In the genomic region with DNA sequence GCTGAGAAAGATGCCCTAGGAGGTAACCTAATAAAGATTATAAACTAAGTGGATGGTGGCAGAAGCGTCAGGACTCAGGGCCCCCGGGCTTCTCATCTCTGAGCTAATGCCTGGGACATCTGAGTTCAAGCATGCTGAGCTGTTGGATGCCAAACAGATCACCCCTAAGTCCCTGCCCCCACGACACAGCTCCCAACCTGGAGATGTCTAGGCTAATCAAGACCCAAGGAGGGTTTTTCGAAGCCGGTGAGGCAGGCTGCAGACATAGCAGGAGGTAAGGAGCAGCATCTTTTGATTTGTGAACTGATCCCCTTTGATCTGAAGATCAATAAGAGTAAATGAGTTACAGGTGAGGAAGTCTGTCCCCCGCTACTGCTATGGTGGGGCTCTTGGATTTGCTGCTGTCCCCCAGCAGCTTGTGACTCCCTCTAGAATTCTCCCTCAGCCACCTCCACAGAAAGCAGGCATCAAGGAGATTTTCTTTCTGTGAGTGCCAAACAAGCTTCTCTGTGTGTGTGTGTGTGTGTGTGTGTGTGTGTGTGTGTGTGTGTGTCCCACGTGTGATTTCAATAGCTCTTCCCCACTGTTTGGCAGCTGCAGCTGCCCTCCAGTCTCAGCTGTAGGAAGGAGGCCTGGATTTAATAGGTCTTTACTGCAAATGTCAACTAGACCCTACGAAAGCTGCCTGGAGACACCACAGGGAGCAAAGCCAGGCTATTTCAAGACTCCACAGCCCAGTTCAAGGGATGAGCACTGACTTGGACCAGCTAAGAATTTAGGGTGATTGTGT, we compare ENCODE assay signal across 15 mouse cellular contexts. TPM values are rescaled to one million over a fixed set of nuclear protein-coding genes. Genes with fewer than 3 reads are reported as not detected.
A peak's percentile ranks its signal among the peaks of the same experiment; 100 is the strongest.
DNase-seq lines count a peak whose midpoint lies in the region; ATAC-seq lines count a peak whose summit lies in the region.
"Had no signal": no experiment of that assay in that cellular context is flagged by ENCODE, and none has a peak within 500 bp of the region (broad histone marks: within the 10 kb centered on the region; RNA-seq: fewer than 3 reads in every experiment).

No protein-coding gene starts in this region.

- no peak for DNase-seq in midbrain, embryonic 10.5 days (ENCODE audit: low spot score)
- no peak for DNase-seq in midbrain, embryonic 11.5 days (ENCODE audit: low spot score, missing footprints)
- peak; percentile 36 for DNase-seq in telencephalon, adult 2 months (ENCODE audit: low read depth, low spot score)
- DNase-seq in layer of hippocampus, postnatal 36 days, result no peak
- DNase-seq in layer of hippocampus, adult 9-11 months, result no peak
- DNase-seq: cerebellum, adult 11 months; heart, postnatal 36 days; kidney, adult 11 months; kidney, postnatal 14 days had no signal

- H3K36me3 ChIP-seq in midbrain, embryonic 10.5 days, result no peaks in the 10 kb centered on the region
- no peaks in the 10 kb centered on the region for H3K36me3 ChIP-seq in midbrain, embryonic 11.5 days (ENCODE audit: control insufficient read depth, insufficient read depth, low read length)
- no peaks in the 10 kb centered on the region for H3K36me3 ChIP-seq in forebrain, embryonic 16.5 days (ENCODE audit: control insufficient read depth, insufficient read depth)
- no peaks in the 10 kb centered on the region for H3K36me3 ChIP-seq in midbrain, embryonic 12.5 days
- H3K36me3 ChIP-seq: embryonic facial prominence, embryonic 15.5 days; lung, embryonic 15.5 days had no signal

- no peak overlapping the region for H3K9ac ChIP-seq in midbrain, embryonic 11.5 days (ENCODE audit: low read length)
- no peak overlapping the region for H3K9ac ChIP-seq in forebrain, embryonic 16.5 days (replicated peaks; ENCODE audit: low read depth, low read length)
- H3K9ac ChIP-seq in midbrain, embryonic 12.5 days (replicated peaks), result no peak overlapping the region
- H3K9ac ChIP-seq: embryonic facial prominence, embryonic 15.5 days; lung, embryonic 15.5 days had no signal

- no peaks in the 10 kb centered on the region for H3K27me3 ChIP-seq in midbrain, embryonic 10.5 days (ENCODE audit: low read depth, poor library complexity, severe bottlenecking)
- H3K27me3 ChIP-seq in midbrain, embryonic 11.5 days (ENCODE audit: control insufficient read depth, insufficient read depth, low read length), result no peaks in the 10 kb centered on the region
- H3K27me3 ChIP-seq in forebrain, embryonic 16.5 days (replicated peaks; ENCODE audit: control insufficient read depth, insufficient read depth, low read length), result no peaks in the 10 kb centered on the region
- no peaks in the 10 kb centered on the region for H3K27me3 ChIP-seq in midbrain, embryonic 12.5 days
- H3K27me3 ChIP-seq: lung, embryonic 15.5 days had no signal

- WGBS in midbrain, embryonic 10.5 days, result 27% methylated on average over 8 of the region's 8 CpGs
- WGBS in midbrain, embryonic 11.5 days, result 24% methylated on average over 8 of the region's 8 CpGs
- WGBS in forebrain, embryonic 16.5 days, result 15% methylated on average over 8 of the region's 8 CpGs
- WGBS in midbrain, embryonic 12.5 days, result 18% methylated on average over 8 of the region's 8 CpGs

- ATAC-seq in midbrain, embryonic 11.5 days (ENCODE audit: low FRiP score), result no peak
- peak; percentile 59 for ATAC-seq in forebrain, embryonic 16.5 days
- no peak for ATAC-seq in midbrain, embryonic 12.5 days (ENCODE audit: low FRiP score, low read depth)

- no peak overlapping the region for H3K4me3 ChIP-seq in midbrain, embryonic 10.5 days
- no peak overlapping the region for H3K4me3 ChIP-seq in midbrain, embryonic 11.5 days (ENCODE audit: low read depth, low read length)
- no peak overlapping the region for H3K4me3 ChIP-seq in forebrain, embryonic 16.5 days (replicated peaks; ENCODE audit: low read length)
- H3K4me3 ChIP-seq in midbrain, embryonic 12.5 days, result no peak overlapping the region
- H3K4me3 ChIP-seq: embryonic facial prominence, embryonic 15.5 days; lung, embryonic 15.5 days had no signal

- H3K4me2 ChIP-seq in midbrain, embryonic 11.5 days, result no peak overlapping the region
- no peak overlapping the region for H3K4me2 ChIP-seq in forebrain, embryonic 16.5 days (ENCODE audit: low read length)
- no peak overlapping the region for H3K4me2 ChIP-seq in midbrain, embryonic 12.5 days (replicated peaks)
- H3K4me2 ChIP-seq: embryonic facial prominence, embryonic 15.5 days; liver, embryonic 11.5 days; lung, embryonic 15.5 days had no signal

- no peaks in the 10 kb centered on the region for H3K9me3 ChIP-seq in midbrain, embryonic 10.5 days (replicated peaks)
- no peaks in the 10 kb centered on the region for H3K9me3 ChIP-seq in midbrain, embryonic 11.5 days (ENCODE audit: control insufficient read depth, low read length)
- no peaks in the 10 kb centered on the region for H3K9me3 ChIP-seq in forebrain, embryonic 16.5 days (ENCODE audit: control insufficient read depth, low read length)
- no peaks in the 10 kb centered on the region for H3K9me3 ChIP-seq in midbrain, embryonic 12.5 days
- H3K9me3 ChIP-seq: embryonic facial prominence, embryonic 15.5 days; lung, embryonic 15.5 days had no signal

- H3K4me1 ChIP-seq in midbrain, embryonic 10.5 days, result peaks cover 16% of the 10 kb centered on the region
- no peaks in the 10 kb centered on the region for H3K4me1 ChIP-seq in midbrain, embryonic 11.5 days (ENCODE audit: control insufficient read depth, insufficient read depth, low read length)
- 0 out of 2 replicates have a peak, but pooled peaks cover 4% of the 10 kb centered on the region for H3K4me1 ChIP-seq in forebrain, embryonic 16.5 days (replicated peaks; ENCODE audit: control insufficient read depth, insufficient read depth, low read length)
- peaks cover 11% of the 10 kb centered on the region for H3K4me1 ChIP-seq in midbrain, embryonic 12.5 days
- H3K4me1 ChIP-seq: embryonic facial prominence, embryonic 15.5 days; lung, embryonic 15.5 days had no signal

- 0 out of 2 replicates have a peak overlapping the region, but pooled peaks have one; percentile 13 for H3K27ac ChIP-seq in midbrain, embryonic 10.5 days (replicated peaks)
- H3K27ac ChIP-seq in midbrain, embryonic 11.5 days (ENCODE audit: low read depth, low read length), result no peak overlapping the region
- H3K27ac ChIP-seq in forebrain, embryonic 16.5 days (ENCODE audit: low read length), result peak overlapping the region; percentile 25; the same call in 1 of the 2 replicates
- H3K27ac ChIP-seq in midbrain, embryonic 12.5 days (replicated peaks), result 0 out of 2 replicates have a peak overlapping the region, but pooled peaks have one; percentile 7
- H3K27ac ChIP-seq: embryonic facial prominence, embryonic 15.5 days; lung, embryonic 15.5 days had no signal

RNA-seq across cellular contexts. Expression of gene Calb2, which starts 21.1 kb away (rescaled TPM):
- 1.8 and 2.4 TPM in 2 replicates for polyA plus RNA-seq in midbrain, embryonic 10.5 days (2016; fragmentation: Nextera tagmentation; extraction: Ambion mirVana)
- 3.9 and 4.0 TPM in 2 replicates for polyA plus RNA-seq in midbrain, embryonic 11.5 days (2014; fragmentation: Nextera tagmentation; extraction: Ambion mirVana)
- 58.7 and 93.1 TPM in 2 replicates for polyA plus RNA-seq in forebrain, embryonic 16.5 days (2015; fragmentation: Nextera tagmentation; extraction: Ambion mirVana)
- polyA plus RNA-seq in midbrain, embryonic 12.5 days (2016; fragmentation: Nextera tagmentation; extraction: Ambion mirVana), result 7.2 and 10.9 TPM in 2 replicates
- total RNA-seq in layer of hippocampus, postnatal 36 days (2021), result 10 to 100 TPM; 44.3 to 51.0 TPM
- total RNA-seq: heart, postnatal 36 days; megakaryocyte progenitor cell, adult 5-6 weeks had no signal

RNA-seq across cellular contexts. Expression of gene Cmtr2, which starts 26.3 kb away (rescaled TPM):
- 12.4 and 13.2 TPM in 2 replicates for polyA plus RNA-seq in midbrain, embryonic 10.5 days (2016; fragmentation: Nextera tagmentation; extraction: Ambion mirVana)
- polyA plus RNA-seq in midbrain, embryonic 11.5 days (2014; fragmentation: Nextera tagmentation; extraction: Ambion mirVana), result 13.1 and 13.5 TPM in 2 replicates
- 14.6 and 14.7 TPM in 2 replicates for polyA plus RNA-seq in forebrain, embryonic 16.5 days (2015; fragmentation: Nextera tagmentation; extraction: Ambion mirVana)
- polyA plus RNA-seq in midbrain, embryonic 12.5 days (2016; fragmentation: Nextera tagmentation; extraction: Ambion mirVana), result 11.8 and 13.6 TPM in 2 replicates
- 1 to 10 TPM; 5.3 to 6.8 TPM for total RNA-seq in layer of hippocampus, postnatal 36 days (2021)
